Mouse (Mus musculus) bone marrow macrophage, adult 2 months (primary cell): ENCODE measurements around the gene Plcd3.

ENCODE experiments used
- CTCF ChIP-seq: IDR thresholded peaks from 2 replicates; pipeline ENCODE4 v1.5.1; 2012; ENCODE audit warnings: low read depth, mild to moderate bottlenecking, low read length, moderate library complexity
- POLR2A ChIP-seq: IDR thresholded peaks from 2 replicates; pipeline ENCODE4 v1.6.1; 2012; ENCODE audit warnings: mild to moderate bottlenecking, low read depth, low read length, borderline replicate concordance

DNA sequence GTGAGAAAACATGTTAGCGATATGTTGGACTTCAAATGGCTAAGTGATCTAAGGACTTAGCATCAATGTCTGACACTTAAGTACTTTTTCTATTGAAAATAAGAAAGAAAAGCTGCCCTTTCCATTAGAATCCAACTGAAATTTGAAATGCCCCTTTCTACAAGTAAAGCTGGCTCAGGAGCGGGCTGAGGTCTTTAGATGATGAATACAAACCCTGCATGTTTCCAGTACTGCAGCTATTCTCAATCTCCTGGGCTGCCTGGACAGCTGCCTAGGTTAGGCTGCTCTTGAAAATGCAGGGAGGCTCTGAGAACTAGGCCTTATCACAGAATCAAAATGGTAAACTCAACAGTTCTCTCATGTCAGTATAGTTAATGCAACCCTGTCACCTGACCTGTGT lies 17.4 kb upstream of the Plcd3 start:
- TF ChIP-seq CTCF: no peak
- no peak for TF ChIP-seq POLR2A
